Mouse (Mus musculus) hindbrain, embryonic 12.5 days (tissue): Measurements from ENCODE around the gene Depdc7. TPM values are rescaled to one million over a fixed set of nuclear protein-coding genes. Genes with fewer than 3 reads are reported as not detected.

Source experiments
- ATAC-seq: fragments of 200-750 bp; cut with Nextera tagmentation; 2 replicates; pipeline ENCODE4 v1.8.0; 2017; ENCODE audit warnings: moderate TSS enrichment; ENCODE audit not compliant: low FRiP score
- H3K27ac ChIP-seq: fragments of 300-500 bp; sonication (generic); 2 replicates; pipeline ENCODE4 v1.5.1; 2016; ENCODE audit warnings: mild to moderate bottlenecking
- H3K27me3 ChIP-seq: fragments of 300-500 bp; sonication (generic); 2 replicates; pipeline ENCODE4 v1.6.1; 2016; ENCODE audit warnings: mild to moderate bottlenecking
- H3K36me3 ChIP-seq: fragments of 300-500 bp; sonication (generic); 2 replicates; pipeline ENCODE4 v1.6.1; 2016; ENCODE audit warnings: mild to moderate bottlenecking
- H3K4me1 ChIP-seq: fragments of 300-500 bp; sonication (generic); 2 replicates; pipeline ENCODE4 v1.6.1; 2016
- H3K4me2 ChIP-seq: fragments of 300-500 bp; sonication (generic); replicated peaks from 2 replicates; pipeline ENCODE4 v1.6.1; 2016; ENCODE audit warnings: mild to moderate bottlenecking
- H3K4me3 ChIP-seq: fragments of 300-500 bp; sonication (generic); 2 replicates; pipeline ENCODE4 v1.5.1; 2016; ENCODE audit warnings: mild to moderate bottlenecking
- H3K9ac ChIP-seq: fragments of 300-500 bp; sonication (generic); 2 replicates; pipeline ENCODE4 v1.6.1; 2016; ENCODE audit warnings: mild to moderate bottlenecking, moderate library complexity
- H3K9me3 ChIP-seq: fragments of 300-500 bp; sonication (generic); replicated peaks from 2 replicates; pipeline ENCODE4 v1.6.1; 2016; ENCODE audit warnings: mild to moderate bottlenecking
- WGBS: fragments of 180-500 bp; shearing (Covaris S2); methylation state at CpG from one replicate; pipeline ENCODE4 v1.1.7; 2016; 5-methylcytosine and 5-hydroxymethylcytosine counted together
- polyA plus RNA-seq: library from polyadenylated mRNA; unstranded; fragments of >200 nt; fragmentation: Nextera tagmentation; extraction: Ambion mirVana; gene quantifications from 2 replicates; pipeline ENCODE4 v1.2.1, GENCODE M21; 2016

Depdc7 gene
- polyA plus RNA-seq, 1 experiment from 2014 or later, result 2.6 TPM

- no peak overlapping the region for H3K4me2 ChIP-seq
- H3K27me3 ChIP-seq, result no peaks in the 10 kb centered on the region
- H3K9ac ChIP-seq, result no peak overlapping the region
- WGBS, result 86% methylated on average over 4 of the region's 4 CpGs
- H3K27ac ChIP-seq, result no peak overlapping the region
- no peaks in the 10 kb centered on the region for H3K4me1 ChIP-seq
- H3K36me3 ChIP-seq, result peaks cover 48% of the 10 kb centered on the region
- no peaks in the 10 kb centered on the region for H3K9me3 ChIP-seq
- ATAC-seq, result no peak
- no peak overlapping the region for H3K4me3 ChIP-seq
Observed at GRCm38 (mm10) chr2:104684771-104685170, 57.9 kb downstream of the Depdc7 start.

GRCm38 (mm10) chr2:104677326-104677725 lies 65.4 kb downstream of the Depdc7 start:
- WGBS, result 83% methylated on average over 3 of the region's 3 CpGs
- H3K4me1 ChIP-seq, result no peaks in the 10 kb centered on the region
- no peaks in the 10 kb centered on the region for H3K27me3 ChIP-seq
- H3K36me3 ChIP-seq, result peaks cover 36% of the 10 kb centered on the region
- no peak for ATAC-seq
- H3K4me3 ChIP-seq, result no peak overlapping the region
- no peak overlapping the region for H3K4me2 ChIP-seq
- H3K9me3 ChIP-seq, result no peaks in the 10 kb centered on the region
- no peak overlapping the region for H3K9ac ChIP-seq
- H3K27ac ChIP-seq, result no peak overlapping the region

Other genes starting within 250 kb of the Depdc7 start
- gene Hipk3, start 248.4 kb downstream of the Depdc7 start, polyA plus RNA-seq, result 13.6 and 16.5 TPM in 2 replicates
- gene Cstf3, start 152.4 kb downstream of the Depdc7 start, polyA plus RNA-seq, result 105 TPM in 2 replicates
- gene Tcp11l1, start 30.7 kb downstream of the Depdc7 start, polyA plus RNA-seq, result 69.0 and 76.1 TPM in 2 replicates
- 0.18 TPM in 1 of 2 replicates, not detected in the other for gene Pin1rt1, start 26.5 kb downstream of the Depdc7 start, polyA plus RNA-seq
- 11.0 and 11.1 TPM in 2 replicates for gene Qser1, start 73.9 kb upstream of the Depdc7 start, polyA plus RNA-seq
- 1.6 TPM in 2 replicates for gene Prrg4, start 107.0 kb upstream of the Depdc7 start, polyA plus RNA-seq
- 7.9 and 9.9 TPM in 2 replicates for gene Ccdc73, start 124.9 kb upstream of the Depdc7 start, polyA plus RNA-seq